Mouse (Mus musculus): ENCODE results near the gene Irx6.

The Irx6 gene

GRCm38 (mm10) chr8:92721936-92722321 is 47.8 kb downstream of the Irx6 start:
- no peak for DNase-seq (ENCODE audit: low spot score)

GRCm38 (mm10) chr8:92723320-92723719 is 49.2 kb downstream of the Irx6 start:
- DNase-seq (ENCODE audit: low spot score) = no peak

- no peak for DNase-seq (ENCODE audit: low spot score)
Observed at GRCm38 (mm10) chr8:92723947-92724346, 49.9 kb downstream of the Irx6 start.

GRCm38 (mm10) chr8:92724359-92724758 is 50.3 kb downstream of the Irx6 start:
- DNase-seq (ENCODE audit: low spot score) = no peak

All from ovary, postnatal 10 days (tissue).